Mouse (Mus musculus) embryonic fibroblast, embryonic 13.5 days (primary cell): ENCODE measurements around the gene Ankrd13c.

ENCODE experiments used
- CTCF ChIP-seq: IDR thresholded peaks from 2 replicates; pipeline ENCODE4 v1.5.1; 2011; ENCODE audit warnings: mild to moderate bottlenecking, control low read depth, low read length, moderate library complexity, borderline replicate concordance; ENCODE audit not compliant: insufficient read depth
- POLR2A ChIP-seq: IDR thresholded peaks from 2 replicates; pipeline ENCODE4 v1.6.1; 2011; ENCODE audit warnings: low read depth, mild to moderate bottlenecking, control low read depth, low read length, moderate library complexity

GRCm38 (mm10) chr3:157955466-157955865 is 8.4 kb downstream of the Ankrd13c start:
- TF ChIP-seq CTCF (no peak), POLR2A (no peak)
